Mouse (Mus musculus): ENCODE data around the gene Gm17402. TPM values are rescaled to one million over a fixed set of nuclear protein-coding genes. Genes with fewer than 3 reads are reported as not detected.

Gene Gm17402
- polyA plus RNA-seq, 1 experiment from 2014 or later = not detected

GRCm38 (mm10) chr3:67352128-67352762, 22.7 kb downstream of the Gm17402 start:
- peak; percentile 83 for ATAC-seq (ENCODE audit: low FRiP score, low read depth)
- no peak overlapping the region for H3K9ac ChIP-seq (replicated peaks)
- 46% methylated on average over 2 of the region's 5 CpGs for WGBS
- peaks cover 9% of the 10 kb centered on the region; the same call in 1 of the 2 replicates for H3K4me1 ChIP-seq
- H3K27ac ChIP-seq (replicated peaks) = peak overlapping the region; percentile 50
- H3K4me3 ChIP-seq = no peak overlapping the region
- H3K36me3 ChIP-seq = no peaks in the 10 kb centered on the region
- no peak overlapping the region for H3K4me2 ChIP-seq (replicated peaks)
- no peaks in the 10 kb centered on the region for H3K27me3 ChIP-seq
- no peaks in the 10 kb centered on the region for H3K9me3 ChIP-seq

GRCm38 (mm10) chr3:67351406-67352127, 23.4 kb downstream of the Gm17402 start:
- peak; percentile 67 for ATAC-seq (ENCODE audit: low FRiP score, low read depth)
- peaks cover 12% of the 10 kb centered on the region; the same call in 1 of the 2 replicates for H3K4me1 ChIP-seq
- no peak overlapping the region for H3K4me3 ChIP-seq
- WGBS = 32% methylated on average over 12 of the region's 12 CpGs
- no peaks in the 10 kb centered on the region for H3K27me3 ChIP-seq
- no peak overlapping the region for H3K9ac ChIP-seq (replicated peaks)
- no peaks in the 10 kb centered on the region for H3K9me3 ChIP-seq
- H3K36me3 ChIP-seq = no peaks in the 10 kb centered on the region
- H3K27ac ChIP-seq (replicated peaks) = peak overlapping the region; percentile 50
- peak overlapping the region; percentile 3; the same call in 1 of the 2 replicates for H3K4me2 ChIP-seq (replicated peaks)

GRCm38 (mm10) chr3:67346674-67347073, 28.3 kb downstream of the Gm17402 start:
- Histone ChIP-seq H3K9me3 (no peaks in the 10 kb centered on the region), H3K27ac (replicated peaks) (no peak overlapping the region; the same call in 1 of the 2 replicates), H3K4me3 (no peak overlapping the region), H3K4me1 (peaks cover 9% of the 10 kb centered on the region; the same call in 1 of the 2 replicates), H3K27me3 (no peaks in the 10 kb centered on the region), H3K36me3 (no peaks in the 10 kb centered on the region), H3K4me2 (replicated peaks) (no peak overlapping the region), H3K9ac (replicated peaks) (no peak overlapping the region)
- ATAC-seq (ENCODE audit: low FRiP score, low read depth) = no peak
- WGBS = 55% methylated on average over 2 of the region's 2 CpGs

- Histone ChIP-seq H3K4me1 (peaks cover 10% of the 10 kb centered on the region; the same call in 1 of the 2 replicates), H3K27ac (replicated peaks) (no peak overlapping the region), H3K4me3 (no peak overlapping the region), H3K4me2 (replicated peaks) (no peak overlapping the region), H3K36me3 (no peaks in the 10 kb centered on the region), H3K9me3 (no peaks in the 10 kb centered on the region), H3K27me3 (no peaks in the 10 kb centered on the region), H3K9ac (replicated peaks) (no peak overlapping the region)
- 0 out of 2 replicates have a peak, but pooled peaks have one; percentile 20 for ATAC-seq (ENCODE audit: low FRiP score, low read depth)
- 8% methylated on average over 2 of the region's 2 CpGs for WGBS
These were observed 30.4 kb downstream of the Gm17402 start for GRCm38 (mm10) chr3:67344599-67344998.

GRCm38 (mm10) chr3:67343004-67343662, 31.8 kb downstream of the Gm17402 start:
- Histone ChIP-seq H3K36me3 (no peaks in the 10 kb centered on the region), H3K27me3 (no peaks in the 10 kb centered on the region), H3K4me2 (replicated peaks) (no peak overlapping the region), H3K4me1 (peaks cover 10% of the 10 kb centered on the region; the same call in 1 of the 2 replicates), H3K4me3 (no peak overlapping the region), H3K27ac (replicated peaks) (no peak overlapping the region), H3K9me3 (no peaks in the 10 kb centered on the region), H3K9ac (replicated peaks) (no peak overlapping the region)
- ATAC-seq (ENCODE audit: low FRiP score, low read depth) = peak; percentile 14; the same call in 1 of the 2 replicates
- WGBS = 58% methylated on average over 5 of the region's 5 CpGs

GRCm38 (mm10) chr3:67340921-67341320, 34.0 kb downstream of the Gm17402 start:
- H3K4me2 ChIP-seq (replicated peaks) = no peak overlapping the region
- no peak for ATAC-seq (ENCODE audit: low FRiP score, low read depth)
- 62% methylated on average over 7 of the region's 7 CpGs for WGBS
- H3K4me1 ChIP-seq = peaks cover 6% of the 10 kb centered on the region; the same call in 1 of the 2 replicates
- H3K9ac ChIP-seq (replicated peaks) = no peak overlapping the region
- H3K4me3 ChIP-seq = no peak overlapping the region
- no peak overlapping the region for H3K27ac ChIP-seq (replicated peaks)
- H3K27me3 ChIP-seq = no peaks in the 10 kb centered on the region
- no peaks in the 10 kb centered on the region for H3K9me3 ChIP-seq
- no peaks in the 10 kb centered on the region for H3K36me3 ChIP-seq

GRCm38 (mm10) chr3:67339558-67339957, 35.4 kb downstream of the Gm17402 start:
- Histone ChIP-seq H3K27ac (replicated peaks) (no peak overlapping the region), H3K9me3 (no peaks in the 10 kb centered on the region), H3K27me3 (no peaks in the 10 kb centered on the region), H3K4me3 (no peak overlapping the region), H3K4me1 (peaks cover 6% of the 10 kb centered on the region; the same call in 1 of the 2 replicates), H3K4me2 (replicated peaks) (no peak overlapping the region), H3K36me3 (no peaks in the 10 kb centered on the region), H3K9ac (replicated peaks) (no peak overlapping the region)
- 60% methylated on average over 3 of the region's 3 CpGs for WGBS
- ATAC-seq (ENCODE audit: low FRiP score, low read depth) = no peak

GRCm38 (mm10) chr3:67322422-67322821, 52.5 kb downstream of the Gm17402 start:
- no peaks in the 10 kb centered on the region for H3K36me3 ChIP-seq
- no peaks in the 10 kb centered on the region for H3K27me3 ChIP-seq
- no peak overlapping the region for H3K9ac ChIP-seq (replicated peaks)
- no peak overlapping the region for H3K4me3 ChIP-seq
- H3K27ac ChIP-seq (replicated peaks) = no peak overlapping the region
- 89% methylated on average over 4 of the region's 4 CpGs for WGBS
- no peak for ATAC-seq (ENCODE audit: low FRiP score, low read depth)
- no peaks in the 10 kb centered on the region for H3K9me3 ChIP-seq
- no peaks in the 10 kb centered on the region for H3K4me1 ChIP-seq
- no peak overlapping the region for H3K4me2 ChIP-seq (replicated peaks)

Other genes with a start within 250 kb of the Gm17402 start
- gene Mlf1, start 1.1 kb downstream of the Gm17402 start, polyA plus RNA-seq (2016; fragmentation: Nextera tagmentation; extraction: Ambion mirVana) = 27.4 and 29.0 TPM in 2 replicates
- 42.4 and 44.0 TPM in 2 replicates for gene Gfm1, start 54.9 kb upstream of the Gm17402 start, polyA plus RNA-seq (2016; fragmentation: Nextera tagmentation; extraction: Ambion mirVana)
- 88.8 and 93.2 TPM in 2 replicates for gene Lxn, start 88.8 kb upstream of the Gm17402 start, polyA plus RNA-seq (2016; fragmentation: Nextera tagmentation; extraction: Ambion mirVana)
- 0.86 and 1.1 TPM in 2 replicates for gene Rarres1, start 140.4 kb upstream of the Gm17402 start, polyA plus RNA-seq (2016; fragmentation: Nextera tagmentation; extraction: Ambion mirVana)
- gene Mfsd1, start 207.6 kb upstream of the Gm17402 start, polyA plus RNA-seq (2016; fragmentation: Nextera tagmentation; extraction: Ambion mirVana) = 53.9 and 56.3 TPM in 2 replicates

Data from midbrain, embryonic 12.5 days (tissue).